Mouse (Mus musculus) kidney, adult 2 months (tissue): ENCODE results near the gene Dock7. TPM values are rescaled to one million over a fixed set of nuclear protein-coding genes. Genes with fewer than 3 reads are reported as not detected.

Experiments used
- DNase-seq: peaks from one replicate; pipeline ENCODE4 v3.0.0; 2021
- H3K27ac ChIP-seq: fragments of 200-500 bp; 2 replicates; pipeline ENCODE4 v1.5.1; 2012; ENCODE audit warnings: low read depth, low read length, control low read depth, inconsistent platforms; ENCODE audit not compliant: insufficient read depth
- H3K27me3 ChIP-seq: fragments of 200-500 bp; replicated peaks from 2 replicates; pipeline ENCODE4 v1.6.1; 2012; ENCODE audit warnings: mild to moderate bottlenecking, moderate library complexity, low read length, inconsistent platforms; ENCODE audit not compliant: control insufficient read depth, insufficient read depth
- H3K36me3 ChIP-seq: fragments of 200-500 bp; 2 replicates; pipeline ENCODE4 v1.6.1; 2012; ENCODE audit warnings: mild to moderate bottlenecking, moderate library complexity, low read length, inconsistent platforms; ENCODE audit not compliant: control insufficient read depth, insufficient read depth
- H3K4me1 ChIP-seq: fragments of 200-500 bp; 2 replicates; pipeline ENCODE4 v1.6.1; 2011; ENCODE audit warnings: low read length; ENCODE audit not compliant: control insufficient read depth, insufficient read depth
- H3K4me3 ChIP-seq: fragments of 200-500 bp; 2 replicates; pipeline ENCODE4 v1.5.1; 2011; ENCODE audit warnings: mild to moderate bottlenecking, low read depth, low read length, control low read depth; ENCODE audit not compliant: insufficient read depth
- CTCF ChIP-seq: fragments of 200-500 bp; conservative IDR thresholded peaks from 2 replicates; pipeline ENCODE4 v1.5.1; 2011; ENCODE audit warnings: low read depth, mild to moderate bottlenecking, control low read depth, low read length, moderate library complexity, mixed read lengths; ENCODE audit not compliant: insufficient read depth, insufficient read length
- POLR2A ChIP-seq: fragments of 200-500 bp; IDR thresholded peaks from one replicate; pipeline ENCODE4 v1.6.1; 2011; ENCODE audit warnings: low read depth, low read length, control low read depth
- WGBS: fragments of 180-500 bp; shearing (Covaris S2); methylation state at CpG from one replicate; pipeline ENCODE4 v1.1.7; 2018; 5-methylcytosine and 5-hydroxymethylcytosine counted together
- polyA plus RNA-seq: library from polyadenylated mRNA; depleted of rRNA; stranded (reverse); fragments of >200 nt; gene quantifications from 2 replicates; pipeline ENCODE4 v1.2.3, GENCODE M21; 2012

Dock7 gene
- polyA plus RNA-seq, 1 experiment, result 20.6 TPM

- WGBS, result 7% methylated on average over 17 of the region's 17 CpGs
- Histone ChIP-seq H3K36me3 (no peaks in the 10 kb centered on the region), H3K27me3 (no peaks in the 10 kb centered on the region), H3K4me1 (peaks cover 12% of the 10 kb centered on the region), H3K4me3 (peak overlapping the region; percentile 99), H3K27ac (no peak overlapping the region)
- TF ChIP-seq POLR2A (no peak), CTCF (no peak)
- DNase-seq, result no peak
Observed at GRCm38 (mm10) chr4:99121123-99121755, 524 bp upstream of the Dock7 start.

- 61% methylated on average over 5 of the region's 5 CpGs for WGBS
- Histone ChIP-seq H3K4me1 (peaks cover 16% of the 10 kb centered on the region), H3K36me3 (no peaks in the 10 kb centered on the region), H3K27me3 (no peaks in the 10 kb centered on the region; the same call in 1 of the 2 replicates), H3K4me3 (peak overlapping the region; percentile 18; the same call in 1 of the 2 replicates), H3K27ac (no peak overlapping the region)
- TF ChIP-seq CTCF, result no peak
- TF ChIP-seq POLR2A, result no peak
- DNase-seq, result no peak
Observed at GRCm38 (mm10) chr4:99119051-99119450, 1.7 kb downstream of the Dock7 start.

- H3K36me3 ChIP-seq, result no peaks in the 10 kb centered on the region
- H3K4me3 ChIP-seq, result no peak overlapping the region
- no peak for DNase-seq
- H3K4me1 ChIP-seq, result peaks cover 11% of the 10 kb centered on the region
- no peak for TF ChIP-seq POLR2A
- 67% methylated on average over 9 of the region's 9 CpGs for WGBS
- H3K27ac ChIP-seq, result peak overlapping the region; percentile 63
- H3K27me3 ChIP-seq, result no peaks in the 10 kb centered on the region; the same call in 1 of the 2 replicates
Observed at GRCm38 (mm10) chr4:99115797-99116196, 4.9 kb downstream of the Dock7 start.

GRCm38 (mm10) chr4:99111670-99112069 is 9.0 kb downstream of the Dock7 start:
- no peak for DNase-seq
- Histone ChIP-seq H3K4me3 (no peak overlapping the region), H3K27ac (no peak overlapping the region), H3K4me1 (peaks cover 15% of the 10 kb centered on the region), H3K36me3 (no peaks in the 10 kb centered on the region), H3K27me3 (no peaks in the 10 kb centered on the region; the same call in 1 of the 2 replicates)
- no peak for TF ChIP-seq CTCF
- TF ChIP-seq POLR2A, result no peak
- WGBS, result 80% methylated on average over 3 of the region's 3 CpGs

GRCm38 (mm10) chr4:99108817-99109216 is 11.9 kb downstream of the Dock7 start:
- WGBS, result 87% methylated on average over 4 of the region's 4 CpGs
- TF ChIP-seq POLR2A (no peak), CTCF (no peak)
- Histone ChIP-seq H3K36me3 (no peaks in the 10 kb centered on the region), H3K27ac (no peak overlapping the region), H3K4me3 (no peak overlapping the region), H3K4me1 (peaks cover 11% of the 10 kb centered on the region; the same call in 1 of the 2 replicates), H3K27me3 (no peaks in the 10 kb centered on the region)
- no peak for DNase-seq

GRCm38 (mm10) chr4:99102846-99103245 is 17.9 kb downstream of the Dock7 start:
- Histone ChIP-seq H3K4me3 (no peak overlapping the region), H3K4me1 (peaks cover 10% of the 10 kb centered on the region; the same call in 1 of the 2 replicates), H3K36me3 (no peaks in the 10 kb centered on the region), H3K27ac (no peak overlapping the region), H3K27me3 (no peaks in the 10 kb centered on the region)
- DNase-seq, result no peak
- TF ChIP-seq POLR2A (no peak), CTCF (no peak)
- 74% methylated on average over 3 of the region's 3 CpGs for WGBS

GRCm38 (mm10) chr4:99100724-99101123 is 20.0 kb downstream of the Dock7 start:
- DNase-seq, result no peak
- Histone ChIP-seq H3K4me3 (no peak overlapping the region), H3K27ac (no peak overlapping the region), H3K27me3 (no peaks in the 10 kb centered on the region), H3K4me1 (no peaks in the 10 kb centered on the region), H3K36me3 (no peaks in the 10 kb centered on the region)
- 89% methylated on average over 7 of the region's 7 CpGs for WGBS
- no peak for TF ChIP-seq CTCF
- TF ChIP-seq POLR2A, result no peak

GRCm38 (mm10) chr4:99091777-99092176 is 28.9 kb downstream of the Dock7 start:
- Histone ChIP-seq H3K4me3 (no peak overlapping the region), H3K4me1 (0 out of 2 replicates have a peak, but pooled peaks cover 8% of the 10 kb centered on the region), H3K36me3 (no peaks in the 10 kb centered on the region), H3K27ac (no peak overlapping the region), H3K27me3 (no peaks in the 10 kb centered on the region)
- DNase-seq, result no peak
- 78% methylated on average over 3 of the region's 3 CpGs for WGBS
- TF ChIP-seq CTCF, result no peak
- TF ChIP-seq POLR2A, result no peak
